Mouse (Mus musculus): Measurements from ENCODE around the gene Wdr72. TPM values are rescaled to one million over a fixed set of nuclear protein-coding genes. Genes with fewer than 3 reads are reported as not detected.

Wdr72 gene
- polyA plus RNA-seq, 1 experiment from 2014 or later = 0.45 TPM

GRCm38 (mm10) chr9:74142705-74143104 lies 32.5 kb downstream of the Wdr72 start:
- Histone ChIP-seq H3K27me3 (replicated peaks; ENCODE audit: insufficient read depth, low read length) (no peaks in the 10 kb centered on the region; the same call in 1 of the 2 replicates), H3K4me2 (replicated peaks; ENCODE audit: low read depth, low read length) (no peak overlapping the region), H3K4me3 (ENCODE audit: low read depth, low read length) (no peak overlapping the region), H3K36me3 (ENCODE audit: insufficient read depth, low read length) (no peaks in the 10 kb centered on the region), H3K9me3 (ENCODE audit: low read length) (no peaks in the 10 kb centered on the region), H3K9ac (replicated peaks; ENCODE audit: low read depth) (no peak overlapping the region), H3K4me1 (ENCODE audit: insufficient read depth, low read depth, low read length) (no peaks in the 10 kb centered on the region), H3K27ac (ENCODE audit: low read length) (no peak overlapping the region)
- TF ChIP-seq CTCF (IDR thresholded peaks at IDR 0.05) (no peak), EP300 (IDR thresholded peaks at IDR 0.05) (no peak)
- ATAC-seq (no peak), DNase-seq (ENCODE audit: low spot score) (no peak)
- WGBS = 40% methylated on average over 2 of the region's 2 CpGs

DNA sequence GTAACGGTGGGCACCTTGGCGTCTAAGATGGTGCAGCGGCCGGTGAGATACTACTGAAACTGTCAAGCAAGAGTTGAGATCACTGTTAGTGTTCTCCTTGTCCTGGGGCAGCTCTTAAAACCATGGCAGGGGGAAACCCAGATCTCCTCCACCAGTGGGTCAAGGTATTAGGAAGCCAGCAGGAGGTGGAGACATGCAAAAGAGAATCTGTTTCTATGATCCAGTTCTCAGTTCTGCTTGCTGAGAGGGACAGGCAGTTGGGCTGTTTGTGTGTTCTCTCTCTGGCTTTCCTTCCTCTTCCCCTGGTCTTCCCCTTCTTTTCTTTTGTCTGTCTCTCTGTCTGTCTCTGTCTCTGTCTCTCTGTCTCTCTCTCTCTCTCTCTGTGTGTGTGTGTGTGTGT lies 35.0 kb downstream of the Wdr72 start:
- DNase-seq (ENCODE audit: low spot score) (no peak), ATAC-seq (no peak)
- Histone ChIP-seq H3K27ac (ENCODE audit: low read length) (no peak overlapping the region), H3K4me1 (ENCODE audit: insufficient read depth, low read depth, low read length) (no peaks in the 10 kb centered on the region), H3K27me3 (replicated peaks; ENCODE audit: insufficient read depth, low read length) (no peaks in the 10 kb centered on the region; the same call in 1 of the 2 replicates), H3K36me3 (ENCODE audit: insufficient read depth, low read length) (no peaks in the 10 kb centered on the region), H3K4me2 (replicated peaks; ENCODE audit: low read depth, low read length) (no peak overlapping the region), H3K9ac (replicated peaks; ENCODE audit: low read depth) (no peak overlapping the region), H3K4me3 (ENCODE audit: low read depth, low read length) (no peak overlapping the region), H3K9me3 (ENCODE audit: low read length) (no peaks in the 10 kb centered on the region)
- 92% methylated on average over 4 of the region's 4 CpGs for WGBS
- no peak for TF ChIP-seq EP300 (IDR thresholded peaks at IDR 0.05)

GRCm38 (mm10) chr9:74148306-74148705 lies 38.1 kb downstream of the Wdr72 start:
- DNase-seq (ENCODE audit: low spot score) (no peak), ATAC-seq (no peak)
- TF ChIP-seq CTCF (IDR thresholded peaks at IDR 0.05) (no peak), EP300 (IDR thresholded peaks at IDR 0.05) (no peak)
- no peaks in the 10 kb centered on the region for H3K36me3 ChIP-seq (ENCODE audit: insufficient read depth, low read length)
- H3K27ac ChIP-seq (ENCODE audit: low read length) = no peak overlapping the region
- H3K4me1 ChIP-seq (ENCODE audit: insufficient read depth, low read depth, low read length) = no peaks in the 10 kb centered on the region
- 81% methylated on average over 8 of the region's 8 CpGs for WGBS
- no peak overlapping the region for H3K4me2 ChIP-seq (replicated peaks; ENCODE audit: low read depth, low read length)
- H3K4me3 ChIP-seq (ENCODE audit: low read depth, low read length) = no peak overlapping the region
- no peak overlapping the region for H3K9ac ChIP-seq (replicated peaks; ENCODE audit: low read depth)
- no peaks in the 10 kb centered on the region for H3K27me3 ChIP-seq (replicated peaks; ENCODE audit: insufficient read depth, low read length)
- H3K9me3 ChIP-seq (ENCODE audit: low read length) = no peaks in the 10 kb centered on the region

DNA sequence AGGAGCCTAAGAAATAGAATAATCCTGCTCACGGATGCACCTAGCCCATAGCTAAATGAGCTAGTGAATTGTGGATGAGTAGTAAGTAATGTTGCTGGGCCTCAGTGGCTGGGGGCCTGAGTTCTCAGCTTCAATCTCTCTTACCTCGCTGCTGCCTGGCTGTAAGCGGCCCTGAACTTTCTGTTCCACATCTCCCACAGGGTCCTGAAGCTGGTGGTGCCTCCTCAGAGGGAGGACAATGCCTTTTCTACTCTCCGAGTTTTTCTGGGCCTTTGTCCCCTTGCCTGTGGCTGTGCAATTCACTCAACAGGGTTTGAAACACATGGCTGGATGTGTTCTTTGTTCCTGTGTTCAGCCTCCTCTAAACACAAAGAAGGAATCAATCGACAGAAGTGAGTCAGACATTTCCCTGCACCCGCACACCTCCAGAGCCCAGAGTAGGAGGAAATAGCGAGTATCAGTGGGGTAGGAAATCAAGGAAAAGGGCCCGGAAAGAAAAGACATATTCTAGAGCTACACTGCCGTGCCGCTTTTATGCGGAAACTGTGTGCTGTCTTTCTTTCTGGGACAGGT lies 50.3 kb downstream of the Wdr72 start:
- Histone ChIP-seq H3K4me1 (ENCODE audit: insufficient read depth, low read depth, low read length) (no peaks in the 10 kb centered on the region), H3K27me3 (replicated peaks; ENCODE audit: insufficient read depth, low read length) (no peaks in the 10 kb centered on the region), H3K27ac (ENCODE audit: low read length) (no peak overlapping the region), H3K4me2 (replicated peaks; ENCODE audit: low read depth, low read length) (no peak overlapping the region), H3K9ac (replicated peaks; ENCODE audit: low read depth) (no peak overlapping the region), H3K4me3 (ENCODE audit: low read depth, low read length) (no peak overlapping the region), H3K36me3 (ENCODE audit: insufficient read depth, low read length) (no peaks in the 10 kb centered on the region), H3K9me3 (ENCODE audit: low read length) (no peaks in the 10 kb centered on the region)
- ATAC-seq (no peak), DNase-seq (ENCODE audit: low spot score) (no peak)
- 73% methylated on average over 11 of the region's 11 CpGs for WGBS
- no peak for TF ChIP-seq CTCF (IDR thresholded peaks at IDR 0.05)
- TF ChIP-seq EP300 (IDR thresholded peaks at IDR 0.05) = no peak

DNA sequence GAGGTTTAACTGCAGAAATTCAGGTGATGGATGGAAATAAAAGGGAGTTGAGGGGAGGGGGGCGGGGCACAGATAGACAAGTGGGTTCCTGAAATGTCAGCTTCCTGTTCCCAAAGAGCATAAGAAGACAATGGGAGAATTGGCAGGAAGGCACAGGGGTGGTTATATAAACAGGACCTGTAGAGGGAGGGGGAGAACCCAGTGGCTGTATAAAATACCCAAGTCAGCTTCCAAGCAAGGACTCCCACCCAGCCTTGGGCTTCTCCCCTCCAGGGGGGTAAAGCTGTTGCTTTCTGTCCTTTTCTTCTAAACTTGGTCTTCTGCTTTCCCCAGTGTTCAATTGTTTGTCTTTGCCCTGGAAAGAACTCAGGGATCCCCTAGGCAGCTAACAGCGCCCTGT lies 55.5 kb downstream of the Wdr72 start:
- peak; percentile 56 for ATAC-seq
- DNase-seq (ENCODE audit: low spot score) = peak; percentile 30
- Histone ChIP-seq H3K27ac (ENCODE audit: low read length) (no peak overlapping the region), H3K36me3 (ENCODE audit: insufficient read depth, low read length) (no peaks in the 10 kb centered on the region), H3K4me2 (replicated peaks; ENCODE audit: low read depth, low read length) (no peak overlapping the region), H3K4me3 (ENCODE audit: low read depth, low read length) (no peak overlapping the region), H3K4me1 (ENCODE audit: insufficient read depth, low read depth, low read length) (no peaks in the 10 kb centered on the region), H3K9ac (replicated peaks; ENCODE audit: low read depth) (no peak overlapping the region), H3K9me3 (ENCODE audit: low read length) (no peaks in the 10 kb centered on the region), H3K27me3 (replicated peaks; ENCODE audit: insufficient read depth, low read length) (no peaks in the 10 kb centered on the region)
- TF ChIP-seq EP300 (IDR thresholded peaks at IDR 0.05) (no peak), CTCF (IDR thresholded peaks at IDR 0.05) (peak; percentile 12)
- WGBS = 71% methylated on average over 2 of the region's 2 CpGs

- H3K4me1 ChIP-seq (ENCODE audit: insufficient read depth, low read depth, low read length) = no peaks in the 10 kb centered on the region
- WGBS = 81% methylated on average over 6 of the region's 6 CpGs
- no peak for DNase-seq (ENCODE audit: low spot score)
- H3K9ac ChIP-seq (replicated peaks; ENCODE audit: low read depth) = no peak overlapping the region
- no peaks in the 10 kb centered on the region for H3K36me3 ChIP-seq (ENCODE audit: insufficient read depth, low read length)
- TF ChIP-seq CTCF (IDR thresholded peaks at IDR 0.05) (no peak), EP300 (IDR thresholded peaks at IDR 0.05) (no peak)
- no peak overlapping the region for H3K4me3 ChIP-seq (ENCODE audit: low read depth, low read length)
- no peak overlapping the region for H3K4me2 ChIP-seq (replicated peaks; ENCODE audit: low read depth, low read length)
- no peak for ATAC-seq
- H3K27me3 ChIP-seq (replicated peaks; ENCODE audit: insufficient read depth, low read length) = no peaks in the 10 kb centered on the region
- H3K27ac ChIP-seq (ENCODE audit: low read length) = no peak overlapping the region
- H3K9me3 ChIP-seq (ENCODE audit: low read length) = no peaks in the 10 kb centered on the region
These were observed 59.7 kb downstream of the Wdr72 start for GRCm38 (mm10) chr9:74169904-74170303.

Data from lung, postnatal 0 days (tissue).